Mouse (Mus musculus) forebrain, embryonic 14.5 days (tissue): Measurements from ENCODE around the gene Atp7a. TPM values are rescaled to one million over a fixed set of nuclear protein-coding genes. Genes with fewer than 3 reads are reported as not detected.
"Not testable (repeated sequence)": the region's sequence is repeated elsewhere in the genome, so short reads cannot be mapped to it uniquely, and the experiment has no call there.

Experiments used
- ATAC-seq: fragments of 200-750 bp; cut with Nextera tagmentation; 2 replicates; pipeline ENCODE4 v1.8.0; 2017; ENCODE audit warnings: mild to moderate bottlenecking, moderate library complexity
- DNase-seq: peaks from one replicate; pipeline ENCODE4 v3.0.0-alpha.2; 2015; ENCODE audit warnings: low spot score
- H3K27ac ChIP-seq: fragments of 300-500 bp; sonication (generic); 2 replicates; pipeline ENCODE4 v1.5.1; 2014; ENCODE audit warnings: low read depth, mild to moderate bottlenecking, control low read depth, low read length, moderate library complexity
- H3K27me3 ChIP-seq: fragments of 300-500 bp; sonication (generic); replicated peaks from 2 replicates; pipeline ENCODE4 v1.6.1; 2014; ENCODE audit warnings: low read length, control low read depth, mixed read lengths; ENCODE audit not compliant: control insufficient read depth, insufficient read depth
- H3K36me3 ChIP-seq: fragments of 300-500 bp; sonication (generic); 2 replicates; pipeline ENCODE4 v1.6.1; 2014; ENCODE audit warnings: low read length, control low read depth; ENCODE audit not compliant: control insufficient read depth, insufficient read depth
- H3K4me1 ChIP-seq: fragments of 300-500 bp; sonication (generic); 2 replicates; pipeline ENCODE4 v1.6.1; 2014; ENCODE audit warnings: antibody characterized with exemption, low read length, control low read depth; ENCODE audit not compliant: control insufficient read depth, insufficient read depth
- H3K4me2 ChIP-seq: fragments of 300-500 bp; sonication (generic); 2 replicates; pipeline ENCODE4 v1.6.1; 2014; ENCODE audit warnings: mild to moderate bottlenecking, control low read depth, low read length
- H3K4me3 ChIP-seq: fragments of 300-500 bp; sonication (generic); 2 replicates; pipeline ENCODE4 v1.5.1; 2014; ENCODE audit warnings: low read depth, low read length, control low read depth
- H3K9ac ChIP-seq: fragments of 300-500 bp; sonication (generic); 2 replicates; pipeline ENCODE4 v1.6.1; 2014; ENCODE audit warnings: mild to moderate bottlenecking, low read length, control low read depth, moderate library complexity
- H3K9me3 ChIP-seq: fragments of 300-500 bp; sonication (generic); replicated peaks from 2 replicates; pipeline ENCODE4 v1.6.1; 2016; ENCODE audit warnings: low read length, control low read depth, mixed read lengths; ENCODE audit not compliant: control insufficient read depth
- WGBS: fragments of 180-500 bp; shearing (Covaris S2); extraction: QIAGEN DNeasy Blood & Tissue Kit; methylation state at CpG from one replicate; pipeline ENCODE4 v1.1.7; 2014; 5-methylcytosine and 5-hydroxymethylcytosine counted together
- polyA plus RNA-seq: library from polyadenylated mRNA; unstranded; fragments of >200 nt; fragmentation: Nextera tagmentation; extraction: Ambion mirVana; gene quantifications from 2 replicates; pipeline ENCODE4 v1.2.1, GENCODE M21; 2014

The Atp7a gene
- 15.8 and 18.1 TPM in 2 replicates for polyA plus RNA-seq

DNA sequence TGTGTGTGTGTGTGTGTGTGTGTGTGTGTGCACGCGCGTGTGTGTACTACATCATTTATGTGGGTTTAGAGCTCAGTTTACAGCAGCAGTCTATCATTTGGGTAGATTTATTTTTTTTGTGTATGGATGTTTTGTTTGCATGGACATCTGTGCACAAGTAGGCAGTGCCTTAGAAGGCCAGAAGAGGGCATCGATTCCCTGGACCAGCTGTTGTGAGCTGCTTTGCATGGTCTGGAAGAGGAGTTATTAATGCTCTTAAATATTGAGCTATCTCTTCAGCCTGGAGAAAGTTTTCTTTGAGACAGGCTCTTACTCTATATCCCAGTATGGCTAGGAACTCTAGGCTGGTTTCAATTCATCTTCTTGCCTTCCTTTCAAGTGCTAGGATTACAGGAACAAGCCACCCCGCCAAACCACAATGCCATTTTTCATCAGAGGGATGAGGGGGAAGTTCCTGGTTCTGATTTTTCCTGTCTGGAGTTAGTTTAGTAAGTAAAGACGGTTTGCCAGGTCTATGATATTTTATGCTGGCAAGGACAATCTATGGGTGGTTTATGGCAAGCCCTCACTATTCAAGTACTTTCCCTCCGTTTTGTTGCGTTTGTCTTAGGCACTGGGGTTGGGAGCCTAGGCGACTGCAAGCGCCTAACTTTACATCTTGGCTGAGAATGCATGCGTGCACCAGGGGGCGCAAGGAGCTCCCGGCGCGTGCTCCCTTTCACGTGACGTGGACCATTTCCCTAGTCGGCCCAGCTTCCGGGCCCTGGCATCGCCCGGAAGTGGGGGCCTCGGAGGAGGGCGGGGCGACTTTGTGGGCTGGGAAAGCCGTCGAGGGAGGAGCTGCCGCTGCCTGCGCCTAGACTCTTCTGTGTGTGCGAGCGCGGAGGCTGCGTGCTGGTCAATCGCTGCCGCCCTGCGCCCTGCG is at the start of gene Atp7a:
Gene Atp7a, plus strand, starts transcription at position 859 of the 925 bp plus-strand sequence.
- peak; percentile 99 for ATAC-seq
- 25% methylated on average over 35 of the region's 36 CpGs for WGBS
- Histone ChIP-seq H3K4me3 (peak within 1 kb of the TSS; percentile 48), H3K36me3 (no peaks in the 10 kb centered on the region), H3K27me3 (no peaks in the 10 kb centered on the region), H3K9me3 (no peaks in the 10 kb centered on the region), H3K9ac (peak within 1 kb of the TSS; percentile 65), H3K4me2 (peak within 1 kb of the TSS; percentile 51), H3K27ac (peak within 1 kb of the TSS; percentile 52; the same call in 1 of the 2 replicates), H3K4me1 (0 out of 2 replicates have a peak, but pooled peaks cover 2% of the 10 kb centered on the region)
- DNase-seq, result peak; percentile 95

- H3K9me3 ChIP-seq, result no peaks in the 10 kb centered on the region
- WGBS, result 61% methylated on average over 1 of the region's 1 CpGs
Observed at GRCm38 (mm10) chrX:106001605-106002004, 25.5 kb upstream of the Atp7a start.

GRCm38 (mm10) chrX:106010762-106011161 is 16.3 kb upstream of the Atp7a start:
- peak overlapping the region; percentile 56; the same call in 1 of the 2 replicates for H3K9ac ChIP-seq
- no peaks in the 10 kb centered on the region for H3K36me3 ChIP-seq
- no peak overlapping the region for H3K27ac ChIP-seq
- DNase-seq (no peak), ATAC-seq (no peak)
- H3K4me2 ChIP-seq, result peak overlapping the region; percentile 52
- no peaks in the 10 kb centered on the region for H3K9me3 ChIP-seq
- 29% methylated on average over 3 of the region's 3 CpGs for WGBS
- H3K27me3 ChIP-seq, result no peaks in the 10 kb centered on the region
- H3K4me3 ChIP-seq, result peak overlapping the region; percentile 48
- no peaks in the 10 kb centered on the region for H3K4me1 ChIP-seq

More at GRCm38 (mm10) chrX:106001605-106002004, 25.5 kb upstream of the Atp7a start:
- DNase-seq, result no peak
- no peaks in the 10 kb centered on the region for H3K36me3 ChIP-seq
- no peak overlapping the region for H3K27ac ChIP-seq
- no peak overlapping the region for H3K9ac ChIP-seq
- no peak overlapping the region for H3K4me2 ChIP-seq
- no peak overlapping the region for H3K4me3 ChIP-seq
- no peak for ATAC-seq
- no peaks in the 10 kb centered on the region for H3K27me3 ChIP-seq
- no peaks in the 10 kb centered on the region for H3K4me1 ChIP-seq

DNA sequence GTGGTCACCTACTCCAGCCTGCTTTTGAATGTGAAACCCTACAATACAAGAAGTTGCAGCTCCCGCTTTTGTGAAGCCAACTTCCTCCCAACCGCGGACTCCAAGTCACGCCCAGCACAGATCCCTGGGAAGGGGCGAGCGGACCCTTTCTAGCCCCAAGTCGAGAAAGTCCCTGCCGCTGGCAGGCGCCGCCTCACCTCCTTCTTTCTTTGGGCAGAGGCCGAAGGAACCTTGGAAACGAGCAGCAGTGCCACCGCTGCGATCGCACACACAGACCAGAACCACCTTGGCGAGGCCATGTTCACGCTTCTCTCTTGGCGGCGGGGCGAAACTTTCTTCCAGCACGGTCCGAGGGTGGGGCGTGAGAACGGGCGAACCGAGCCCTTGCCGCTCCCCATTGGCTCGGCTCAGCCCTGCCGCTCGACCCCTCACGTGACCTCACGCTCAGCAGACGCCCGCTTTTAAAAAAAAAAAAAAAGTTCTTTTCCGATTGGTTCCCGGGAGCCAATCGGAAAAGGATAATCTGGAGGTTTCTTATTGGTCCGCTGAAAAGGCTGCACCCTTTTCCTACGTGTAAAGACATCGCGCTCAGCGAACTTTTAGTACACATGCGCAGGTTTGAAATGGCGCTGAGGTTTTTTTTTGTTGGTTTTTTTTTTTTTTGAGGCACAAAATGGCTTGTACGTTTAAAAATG is 15.5 kb upstream of the Atp7a start, which contains the start of gene Magt1:
Gene Magt1, minus strand, starts transcription at position 442 of the 695 bp plus-strand sequence.
- Histone ChIP-seq H3K4me1 (no peaks in the 10 kb centered on the region), H3K27me3 (no peaks in the 10 kb centered on the region), H3K9me3 (no peaks in the 10 kb centered on the region), H3K4me2 (peak within 1 kb of the TSS; percentile 52), H3K27ac (peak within 1 kb of the TSS; percentile 57), H3K4me3 (peak within 1 kb of the TSS; percentile 48), H3K36me3 (no peaks in the 10 kb centered on the region), H3K9ac (peak within 1 kb of the TSS; percentile 56)
- ATAC-seq (peak; percentile 92), DNase-seq (peak; percentile 97)
- 28% methylated on average over 45 of the region's 45 CpGs for WGBS

DNA sequence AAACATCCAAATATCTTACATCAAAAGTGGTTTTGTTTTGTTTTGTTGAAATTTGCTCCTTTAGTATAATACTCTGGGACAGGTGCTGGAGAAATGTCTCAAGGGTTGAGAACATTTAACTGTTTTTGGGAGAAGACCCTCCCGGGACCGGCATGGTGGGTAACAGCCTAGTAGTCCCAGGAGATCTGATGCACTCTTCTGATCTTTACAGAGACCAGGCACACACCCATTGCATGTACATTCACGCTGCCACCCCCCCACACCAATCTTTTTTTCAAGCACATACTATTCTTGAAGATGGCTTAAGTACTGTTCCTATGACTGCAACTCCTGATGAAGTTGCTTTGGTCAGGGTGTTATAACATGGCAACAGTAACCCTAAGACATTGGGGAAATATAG is 14.5 kb upstream of the Atp7a start:
- 82% methylated on average over 3 of the region's 3 CpGs for WGBS

DNA sequence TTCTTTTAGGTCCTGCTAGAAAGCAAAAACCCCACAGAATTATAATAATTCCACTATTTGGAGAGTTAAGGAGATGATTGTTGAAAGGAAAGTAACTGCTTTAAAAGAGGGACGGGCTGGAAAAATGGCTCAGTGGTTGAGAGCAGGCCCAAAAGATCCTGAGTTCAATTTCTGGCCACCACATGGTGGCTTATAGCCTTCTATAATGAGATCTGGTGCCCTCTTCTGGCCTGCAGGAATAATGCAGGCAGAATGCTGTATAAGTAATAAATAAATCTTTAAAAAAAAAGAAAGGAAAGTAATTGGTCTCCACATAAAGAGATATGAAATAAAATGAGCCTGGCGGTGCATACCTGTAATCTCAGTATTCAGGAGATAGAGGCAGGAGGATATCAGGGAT is 13.9 kb upstream of the Atp7a start:
- Histone ChIP-seq H3K27ac (no peak overlapping the region), H3K4me1 (no peaks in the 10 kb centered on the region), H3K4me3 (no peak overlapping the region), H3K9ac (no peak overlapping the region), H3K4me2 (no peak overlapping the region), H3K27me3 (no peaks in the 10 kb centered on the region), H3K36me3 (no peaks in the 10 kb centered on the region), H3K9me3 (no peaks in the 10 kb centered on the region)
- 36% methylated on average over 2 of the region's 2 CpGs for WGBS
- DNase-seq (peak; percentile 74), ATAC-seq (no peak)

More for the DNA sequence above, 14.5 kb upstream of the Atp7a start:
- DNase-seq (no peak), ATAC-seq (no peak)
- Histone ChIP-seq H3K27ac (0 out of 2 replicates have a peak overlapping the region, but pooled peaks have one; percentile 57), H3K4me2 (peak overlapping the region; percentile 51), H3K9ac (no peak overlapping the region), H3K4me3 (no peak overlapping the region), H3K27me3 (no peaks in the 10 kb centered on the region), H3K4me1 (no peaks in the 10 kb centered on the region), H3K36me3 (no peaks in the 10 kb centered on the region), H3K9me3 (no peaks in the 10 kb centered on the region)

GRCm38 (mm10) chrX:106014741-106015377 is 12.2 kb upstream of the Atp7a start:
- not testable (repeated sequence) for H3K4me3 ChIP-seq, ATAC-seq
- 72% methylated on average over 2 of the region's 2 CpGs for WGBS

DNA sequence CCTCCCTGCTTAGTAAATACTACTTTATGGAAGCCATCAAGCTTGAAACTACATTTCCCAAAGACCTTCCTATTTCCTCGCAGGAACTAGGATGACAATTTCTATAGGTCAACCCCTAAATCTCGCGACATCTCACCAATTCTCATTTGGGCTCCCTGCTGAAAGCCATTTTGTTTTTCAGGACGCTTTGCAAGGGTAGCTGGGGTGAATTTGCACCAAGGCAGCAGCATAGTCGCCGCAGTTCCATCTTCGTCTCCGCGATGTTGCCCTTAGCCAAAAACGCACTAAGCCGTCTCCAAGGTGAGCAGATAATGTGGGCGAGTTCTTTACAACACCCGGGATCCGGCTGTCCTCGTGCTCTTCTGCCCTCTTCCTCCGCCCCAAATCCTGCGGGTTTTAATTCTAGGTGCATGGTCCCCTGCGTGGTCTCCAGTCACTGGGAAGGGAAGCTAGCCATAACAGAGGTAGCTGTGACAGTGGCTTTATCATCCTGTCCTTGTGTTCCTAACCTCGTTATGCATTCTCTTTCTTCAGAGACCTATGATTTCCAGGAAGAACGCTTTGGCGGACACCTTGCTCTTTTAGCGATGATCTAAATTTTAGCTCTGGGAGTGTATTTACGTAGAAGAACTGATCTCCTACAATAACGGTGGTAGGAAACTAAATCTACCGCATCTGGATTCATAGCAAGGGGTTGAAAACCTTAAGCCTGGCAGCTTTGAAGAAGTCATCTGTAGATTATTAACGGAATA is 11.3 kb upstream of the Atp7a start, which contains the start of gene Cox7b:
Gene Cox7b, plus strand, starts transcription at position 130 of the 752 bp plus-strand sequence.
- Histone ChIP-seq H3K4me3 (peak within 1 kb of the TSS; percentile 49), H3K9ac (peak within 1 kb of the TSS; percentile 72), H3K27ac (peak within 1 kb of the TSS; percentile 65; the same call in 1 of the 2 replicates), H3K9me3 (no peaks in the 10 kb centered on the region), H3K27me3 (no peaks in the 10 kb centered on the region), H3K36me3 (peaks cover 6% of the 10 kb centered on the region; the same call in 1 of the 2 replicates), H3K4me1 (no peaks in the 10 kb centered on the region), H3K4me2 (peak within 1 kb of the TSS; percentile 52)
- DNase-seq, result peak; percentile 96
- peak; percentile 64 for ATAC-seq
- 26% methylated on average over 26 of the region's 26 CpGs for WGBS

More at GRCm38 (mm10) chrX:106014741-106015377, 12.2 kb upstream of the Atp7a start:
- not testable (repeated sequence) for H3K4me1 ChIP-seq, DNase-seq, H3K27me3 ChIP-seq, H3K9me3 ChIP-seq, H3K4me2 ChIP-seq, H3K36me3 ChIP-seq, H3K27ac ChIP-seq, H3K9ac ChIP-seq
